ENCODE assay signal across 16 mouse cellular contexts in the genomic region with DNA sequence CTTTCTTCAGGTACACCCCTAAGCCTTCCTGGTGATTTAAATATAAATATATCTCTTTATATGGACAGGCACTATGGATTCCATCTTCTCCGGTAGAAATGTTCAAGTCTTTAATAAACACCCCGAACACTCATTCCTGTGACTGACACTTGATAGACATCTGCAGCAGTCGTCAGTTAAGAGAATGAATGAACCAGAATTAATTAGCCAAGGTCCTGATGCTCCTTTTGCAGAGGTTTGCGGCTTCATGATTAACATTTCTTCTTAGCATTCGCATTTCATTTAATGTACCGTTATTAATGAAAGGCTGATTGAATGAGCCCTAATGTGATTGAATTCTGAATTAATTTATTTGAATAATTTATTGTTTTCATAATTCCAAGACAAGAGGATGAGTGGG. TPM values are rescaled to one million over a fixed set of nuclear protein-coding genes. Genes with fewer than 3 reads are reported as not detected.
DNase-seq lines count a peak whose midpoint lies in the region; ATAC-seq and TF ChIP-seq lines count a peak whose summit lies in the region.
"Had no signal": no experiment of that assay in that cellular context is flagged by ENCODE, and none has a peak within 500 bp of the region (broad histone marks: within the 10 kb centered on the region; RNA-seq: fewer than 3 reads in every experiment).

No protein-coding gene starts in this region.

- TF ChIP-seq CTCF in forebrain, postnatal 0 days (IDR thresholded peaks at IDR 0.05; ENCODE audit: low read depth) = no peak
- TF ChIP-seq CTCF in brain, embryonic 14.5 days (IDR thresholded peaks at IDR 0.05; ENCODE audit: borderline replicate concordance, extremely low read depth, insufficient read depth, insufficient read length) = no peak
- no peak for TF ChIP-seq CTCF in lung, adult 2 months (IDR thresholded peaks at IDR 0.05; ENCODE audit: insufficient read depth, low read length)

- H3K36me3 ChIP-seq in forebrain, embryonic 14.5 days (ENCODE audit: control insufficient read depth, insufficient read depth, low read length) = no peaks in the 10 kb centered on the region
- no peaks in the 10 kb centered on the region for H3K36me3 ChIP-seq in forebrain, embryonic 12.5 days (replicated peaks)
- no peaks in the 10 kb centered on the region for H3K36me3 ChIP-seq in forebrain, postnatal 0 days (ENCODE audit: insufficient read depth)
- H3K36me3 ChIP-seq in forebrain, embryonic 11.5 days (ENCODE audit: control insufficient read depth, insufficient read depth, low read length) = no peaks in the 10 kb centered on the region
- H3K36me3 ChIP-seq: embryonic facial prominence, embryonic 10.5 days; embryonic facial prominence, embryonic 12.5 days had no signal

- no peak overlapping the region for H3K4me3 ChIP-seq in forebrain, embryonic 14.5 days (ENCODE audit: low read depth, low read length)
- H3K4me3 ChIP-seq in forebrain, embryonic 12.5 days (replicated peaks) = no peak overlapping the region
- no peak overlapping the region for H3K4me3 ChIP-seq in forebrain, postnatal 0 days (ENCODE audit: low read depth, low read length)
- no peak overlapping the region for H3K4me3 ChIP-seq in forebrain, embryonic 11.5 days (ENCODE audit: low read depth, low read length)
- no peak overlapping the region for H3K4me3 ChIP-seq in lung, adult 2 months (replicated peaks; ENCODE audit: extremely low read depth, low read depth, low read length)
- H3K4me3 ChIP-seq: embryonic facial prominence, embryonic 10.5 days; embryonic facial prominence, embryonic 12.5 days had no signal

- WGBS in forebrain, embryonic 14.5 days = 45% methylated on average over 6 of the region's 6 CpGs
- WGBS in forebrain, embryonic 12.5 days = 53% methylated on average over 6 of the region's 6 CpGs
- WGBS in forebrain, postnatal 0 days = 42% methylated on average over 6 of the region's 6 CpGs
- 74% methylated on average over 6 of the region's 6 CpGs for WGBS in forebrain, embryonic 11.5 days
- 84% methylated on average over 6 of the region's 6 CpGs for WGBS in lung, adult 2 months

- ATAC-seq in forebrain, embryonic 14.5 days = peak; percentile 34
- no peak for ATAC-seq in forebrain, embryonic 12.5 days (ENCODE audit: low FRiP score)
- ATAC-seq in forebrain, postnatal 0 days = peak; percentile 81; the same call in 1 of the 2 replicates
- ATAC-seq in forebrain, embryonic 11.5 days (replicated peaks; ENCODE audit: low FRiP score) = no peak

- no peak overlapping the region for H3K4me2 ChIP-seq in forebrain, embryonic 14.5 days (ENCODE audit: low read length)
- no peak overlapping the region for H3K4me2 ChIP-seq in forebrain, embryonic 12.5 days
- no peak overlapping the region for H3K4me2 ChIP-seq in forebrain, postnatal 0 days (ENCODE audit: low read depth)
- no peak overlapping the region for H3K4me2 ChIP-seq in forebrain, embryonic 11.5 days (ENCODE audit: low read depth, low read length, severe bottlenecking)
- H3K4me2 ChIP-seq: embryonic facial prominence, embryonic 12.5 days had no signal

- H3K4me1 ChIP-seq in forebrain, embryonic 14.5 days (ENCODE audit: control insufficient read depth, insufficient read depth, low read length) = no peaks in the 10 kb centered on the region
- no peaks in the 10 kb centered on the region for H3K4me1 ChIP-seq in forebrain, embryonic 12.5 days
- no peaks in the 10 kb centered on the region for H3K4me1 ChIP-seq in forebrain, postnatal 0 days (ENCODE audit: insufficient read depth)
- H3K4me1 ChIP-seq in forebrain, embryonic 11.5 days (replicated peaks; ENCODE audit: control insufficient read depth, insufficient read depth, low read length) = no peaks in the 10 kb centered on the region
- no peaks in the 10 kb centered on the region for H3K4me1 ChIP-seq in lung, adult 2 months (ENCODE audit: control insufficient read depth, insufficient read depth, low read length)
- H3K4me1 ChIP-seq: embryonic facial prominence, embryonic 10.5 days; embryonic facial prominence, embryonic 12.5 days had no signal

- peak; percentile 37 for DNase-seq in forebrain, embryonic 14.5 days (ENCODE audit: low spot score)
- DNase-seq in forebrain, postnatal 0 days = peak; percentile 13
- no peak for DNase-seq in forebrain, embryonic 11.5 days (ENCODE audit: low spot score)
- DNase-seq in brain, embryonic 14.5 days (ENCODE audit: low read depth) = peak; percentile 49
- DNase-seq in lung, adult 2 months = no peak
- DNase-seq: adrenal gland, adult 2 months; adrenal gland, postnatal 10 days; adrenal gland, postnatal 25 days; cerebellum, adult 11-12 months; cerebellum, adult 2 months; cerebellum, adult 9-10 months; cerebellum, postnatal 10 days; cerebellum, postnatal 25 days had no signal

- no peaks in the 10 kb centered on the region for H3K9me3 ChIP-seq in forebrain, embryonic 14.5 days (replicated peaks; ENCODE audit: control insufficient read depth, low read length)
- H3K9me3 ChIP-seq in forebrain, embryonic 12.5 days = no peaks in the 10 kb centered on the region
- H3K9me3 ChIP-seq in forebrain, postnatal 0 days (ENCODE audit: low read length) = no peaks in the 10 kb centered on the region
- H3K9me3 ChIP-seq in forebrain, embryonic 11.5 days (ENCODE audit: control insufficient read depth, low read length) = no peaks in the 10 kb centered on the region
- H3K9me3 ChIP-seq: embryonic facial prominence, embryonic 10.5 days; embryonic facial prominence, embryonic 12.5 days had no signal

- no peak for TF ChIP-seq POLR2A in brain, embryonic 14.5 days (IDR thresholded peaks at IDR 0.05; ENCODE audit: borderline replicate concordance, extremely low read depth, insufficient read depth, insufficient read length, poor library complexity, severe bottlenecking)
- no peak for TF ChIP-seq POLR2A in lung, adult 2 months (IDR thresholded peaks at IDR 0.05; ENCODE audit: borderline replicate concordance, extremely low read depth, low read depth, low read length)

- H3K27ac ChIP-seq in forebrain, embryonic 14.5 days (ENCODE audit: low read depth, low read length) = no peak overlapping the region
- no peak overlapping the region for H3K27ac ChIP-seq in forebrain, embryonic 12.5 days
- no peak overlapping the region for H3K27ac ChIP-seq in forebrain, postnatal 0 days (ENCODE audit: low read depth, low read length)
- no peak overlapping the region for H3K27ac ChIP-seq in forebrain, embryonic 11.5 days (ENCODE audit: low read depth, low read length)
- H3K27ac ChIP-seq: embryonic facial prominence, embryonic 10.5 days; embryonic facial prominence, embryonic 12.5 days had no signal

- no peaks in the 10 kb centered on the region for H3K27me3 ChIP-seq in forebrain, embryonic 14.5 days (replicated peaks; ENCODE audit: control insufficient read depth, insufficient read depth, low read length)
- H3K27me3 ChIP-seq in forebrain, embryonic 12.5 days = no peaks in the 10 kb centered on the region
- H3K27me3 ChIP-seq in forebrain, postnatal 0 days (ENCODE audit: insufficient read depth, low read length) = no peaks in the 10 kb centered on the region
- no peaks in the 10 kb centered on the region for H3K27me3 ChIP-seq in forebrain, embryonic 11.5 days (ENCODE audit: control insufficient read depth, insufficient read depth, low read length)

- no peak overlapping the region for H3K9ac ChIP-seq in forebrain, embryonic 14.5 days (ENCODE audit: low read length)
- no peak overlapping the region for H3K9ac ChIP-seq in forebrain, embryonic 12.5 days
- H3K9ac ChIP-seq in forebrain, postnatal 0 days = no peak overlapping the region
- H3K9ac ChIP-seq in forebrain, embryonic 11.5 days (ENCODE audit: low read length) = no peak overlapping the region
- H3K9ac ChIP-seq: embryonic facial prominence, embryonic 12.5 days had no signal

RNA-seq across cellular contexts. Expression of a gene that starts 49.4 kb away (rescaled TPM):
- polyA plus RNA-seq in forebrain, embryonic 14.5 days (2014; fragmentation: Nextera tagmentation; extraction: Ambion mirVana) = 62.0 and 63.6 TPM in 2 replicates
- polyA plus RNA-seq in forebrain, embryonic 12.5 days (2016; fragmentation: Nextera tagmentation; extraction: Ambion mirVana) = 79.6 and 84.1 TPM in 2 replicates
- 38.7 and 60.9 TPM in 2 replicates for total RNA-seq in forebrain, postnatal 0 days (2014; rRNA removed)
- 24.7 and 30.0 TPM in 2 replicates for polyA plus RNA-seq in forebrain, postnatal 0 days (2015; fragmentation: Nextera tagmentation; extraction: Ambion mirVana)
- polyA plus RNA-seq in forebrain, embryonic 11.5 days (2014; fragmentation: Nextera tagmentation; extraction: Ambion mirVana) = 109 and 111 TPM in 2 replicates
- polyA plus RNA-seq in brain, embryonic 14.5 days (2012; rRNA removed) = 60.1 and 70.0 TPM in 2 replicates
- polyA plus RNA-seq in lung, adult 2 months (2012; rRNA removed) = 16.7 and 24.6 TPM in 2 replicates

Comparison
In these comparisons a context has a peak if more than half of its experiments do, and no peak if none do; other contexts are left out.
1. ATAC-seq: peak in forebrain, embryonic 14.5 days (single experiment) and forebrain, postnatal 0 days (single experiment); none in forebrain, embryonic 12.5 days (single experiment) and forebrain, embryonic 11.5 days (single experiment).
2. DNase-seq: peak in forebrain, embryonic 14.5 days (single experiment), forebrain, postnatal 0 days (single experiment) and brain, embryonic 14.5 days (single experiment); none in forebrain, embryonic 11.5 days (single experiment) and lung, adult 2 months (single experiment).